Mouse (Mus musculus) G1E (cell line): ENCODE measurements around the gene Mthfsl. TPM values are rescaled to one million over a fixed set of nuclear protein-coding genes. Genes with fewer than 3 reads are reported as not detected.
"Not testable (repeated sequence)": the region's sequence is repeated elsewhere in the genome, so short reads cannot be mapped to it uniquely, and the experiment has no call there.

ENCODE experiments used
- ATAC-seq: 2 replicates; pipeline ENCODE4 v1.8.0; 2016; ENCODE audit warnings: mild to moderate bottlenecking; ENCODE audit not compliant: insufficient number of reproducible peaks, poor library complexity, low FRiP score, severe bottlenecking; ENCODE audit errors: extremely low read depth
- DNase-seq: peaks from one replicate; pipeline ENCODE4 v3.0.0; 2012; ENCODE audit warnings: low spot score
- H3K27me3 ChIP-seq: 2 replicates; pipeline ENCODE4 v1.6.1; 2012; ENCODE audit warnings: mild to moderate bottlenecking, low read length, inconsistent platforms; ENCODE audit not compliant: insufficient read depth
- H3K36me3 ChIP-seq: replicated peaks from 2 replicates; pipeline ENCODE3; 2012; ENCODE audit warnings: mild to moderate bottlenecking, inconsistent platforms
- H3K4me1 ChIP-seq: 2 replicates; pipeline ENCODE4 v1.6.1; 2012; ENCODE audit warnings: low read depth, low read length, inconsistent platforms, mixed read lengths; ENCODE audit not compliant: insufficient read depth
- H3K4me3 ChIP-seq: 2 replicates; pipeline ENCODE4 v1.5.1; 2012; ENCODE audit warnings: low read depth, mild to moderate bottlenecking, inconsistent platforms, low read length, moderate library complexity, mixed read lengths
- H3K9me3 ChIP-seq: replicated peaks from 2 replicates; pipeline ENCODE4 v1.6.1; 2012; ENCODE audit warnings: inconsistent platforms
- polyA plus RNA-seq: library from polyadenylated mRNA; stranded (reverse); fragments of >175 nt; gene quantifications from 2 replicates; pipeline ENCODE4 v1.2.3, GENCODE M21; 2012
- total RNA-seq, 2 experiments: library from RNA; stranded (forward) in 1 of 2; stranded (reverse) in 1 of 2; fragments of 200-1000 nt in 1 of 2; fragments of >200 nt in 1 of 2; fragmentation: Nextera tagmentation in 1 of 2; gene quantifications; 2 replicates each; pipeline ENCODE4 v1.2.3; 2014 to 2017

Mthfsl gene
- total and polyA plus RNA-seq, 3 experiments = 1.3 to 10.8 (median 10.1) TPM

- not testable (repeated sequence) for ATAC-seq, H3K9me3 ChIP-seq, H3K36me3 ChIP-seq, H3K27me3 ChIP-seq, DNase-seq, H3K4me3 ChIP-seq, H3K4me1 ChIP-seq
Measured at GRCm38 (mm10) chr9:88689451-88689850, 30.6 kb downstream of the Mthfsl start.

- ATAC-seq, H3K27me3 ChIP-seq, H3K9me3 ChIP-seq, DNase-seq, H3K4me3 ChIP-seq, H3K4me1 ChIP-seq, H3K36me3 ChIP-seq: not testable (repeated sequence)
Measured at GRCm38 (mm10) chr9:88686719-88687118, 33.4 kb downstream of the Mthfsl start.

GRCm38 (mm10) chr9:88658341-88658740, 61.8 kb downstream of the Mthfsl start:
- not testable (repeated sequence) for H3K36me3 ChIP-seq, H3K4me1 ChIP-seq, H3K4me3 ChIP-seq, H3K9me3 ChIP-seq, DNase-seq, H3K27me3 ChIP-seq, ATAC-seq

GRCm38 (mm10) chr9:88650742-88651141, 69.4 kb downstream of the Mthfsl start:
- DNase-seq, ATAC-seq, H3K36me3 ChIP-seq, H3K27me3 ChIP-seq, H3K4me1 ChIP-seq, H3K9me3 ChIP-seq, H3K4me3 ChIP-seq: not testable (repeated sequence)

Other genes with a start within 250 kb of the Mthfsl start
- 251 and 283 TPM in 2 replicates for gene Syncrip, start 237.7 kb downstream of the Mthfsl start, total RNA-seq (2014; fragmentation: Nextera tagmentation)
- 152 and 197 TPM in 2 replicates for gene Syncrip, start 237.7 kb downstream of the Mthfsl start, total RNA-seq (2017)
- 148 and 152 TPM in 2 replicates for gene Syncrip, start 237.7 kb downstream of the Mthfsl start, polyA plus RNA-seq
- 14.9 and 30.9 TPM in 2 replicates for gene Zfp949, start 172.3 kb downstream of the Mthfsl start, total RNA-seq (2014; fragmentation: Nextera tagmentation)
- 13.6 and 14.0 TPM in 2 replicates for gene Zfp949, start 172.3 kb downstream of the Mthfsl start, total RNA-seq (2017)
- 0.45 and 0.93 TPM in 2 replicates for gene Zfp949, start 172.3 kb downstream of the Mthfsl start, polyA plus RNA-seq
- 5.3 TPM in 1 of 2 replicates, not detected in the other for gene Trim43a, start 139.4 kb downstream of the Mthfsl start, total RNA-seq (2014; fragmentation: Nextera tagmentation)
- 0.12 and 0.22 TPM in 2 replicates for gene Trim43a, start 139.4 kb downstream of the Mthfsl start, total RNA-seq (2017)
- gene Trim43a, start 139.4 kb downstream of the Mthfsl start, polyA plus RNA-seq = not detected in 2 replicates
- gene Bcl2a1d, start 11.6 kb upstream of the Mthfsl start, total RNA-seq (2014; fragmentation: Nextera tagmentation) = not detected in 2 replicates
- 0.22 TPM in 1 of 2 replicates, not detected in the other for gene Bcl2a1d, start 11.6 kb upstream of the Mthfsl start, total RNA-seq (2017)
- gene Bcl2a1d, start 11.6 kb upstream of the Mthfsl start, polyA plus RNA-seq = not detected in 2 replicates
- not detected in 2 replicates for gene Trim43c, start 118.9 kb upstream of the Mthfsl start, total RNA-seq (2014; fragmentation: Nextera tagmentation)
- gene Trim43c, start 118.9 kb upstream of the Mthfsl start, total RNA-seq (2017) = not detected in 2 replicates
- gene Trim43c, start 118.9 kb upstream of the Mthfsl start, polyA plus RNA-seq = not detected in 2 replicates
- not detected in 2 replicates for gene Bcl2a1a, start 236.6 kb upstream of the Mthfsl start, total RNA-seq (2014; fragmentation: Nextera tagmentation)
- gene Bcl2a1a, start 236.6 kb upstream of the Mthfsl start, total RNA-seq (2017) = not detected in 2 replicates
- not detected in 2 replicates for gene Bcl2a1a, start 236.6 kb upstream of the Mthfsl start, polyA plus RNA-seq